Mouse (Mus musculus): ENCODE data around the gene D630045J12Rik.

D630045J12Rik gene

DNA sequence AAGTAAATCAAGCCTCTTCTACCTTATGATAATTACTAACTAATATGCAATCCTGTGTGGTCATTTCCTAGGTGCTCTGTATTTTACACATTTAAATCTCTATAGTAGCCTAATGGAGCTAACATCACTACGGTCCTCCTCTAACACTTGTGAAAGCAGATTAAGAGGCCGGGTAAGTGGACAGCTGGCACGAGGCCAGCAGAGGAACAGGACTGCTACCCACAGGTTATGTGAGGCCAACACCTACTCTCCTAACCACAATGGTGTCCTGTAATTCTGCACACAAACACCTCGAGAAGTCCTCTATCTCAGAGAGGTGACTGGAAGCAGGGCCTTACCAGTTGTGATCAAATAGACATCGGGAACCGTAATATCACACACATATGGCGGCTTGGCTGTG, 59.8 kb downstream of the D630045J12Rik start:
- no peak for DNase-seq (ENCODE audit: low spot score in 2 of 2)

DNA sequence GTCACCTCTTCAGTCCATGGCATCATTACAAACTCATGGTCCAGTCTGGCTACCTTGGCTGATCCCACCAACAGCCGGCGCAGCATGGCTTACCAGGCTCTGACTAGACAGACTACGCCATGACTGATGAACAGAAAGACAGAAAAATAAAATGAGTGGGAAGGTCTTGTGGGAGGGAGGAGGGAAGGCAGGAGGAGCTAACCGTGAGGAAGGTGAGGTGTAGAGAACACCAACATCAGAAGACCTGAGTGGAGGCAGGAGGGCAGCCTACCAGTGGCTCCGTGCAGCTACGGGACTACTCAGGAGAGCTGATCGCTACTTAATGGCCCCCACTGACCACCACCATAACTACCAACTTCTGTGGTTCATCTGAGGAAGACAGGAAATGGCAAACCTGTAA, 60.9 kb downstream of the D630045J12Rik start:
- no peak for DNase-seq (ENCODE audit: low spot score in 2 of 2)

GRCm38 (mm10) chr6:38186312-38186950, 67.4 kb downstream of the D630045J12Rik start:
- DNase-seq (ENCODE audit: low spot score in 2 of 2): no peak

GRCm38 (mm10) chr6:38184791-38185190, 69.0 kb downstream of the D630045J12Rik start:
- DNase-seq (ENCODE audit: low spot score in 2 of 2): no peak

DNA sequence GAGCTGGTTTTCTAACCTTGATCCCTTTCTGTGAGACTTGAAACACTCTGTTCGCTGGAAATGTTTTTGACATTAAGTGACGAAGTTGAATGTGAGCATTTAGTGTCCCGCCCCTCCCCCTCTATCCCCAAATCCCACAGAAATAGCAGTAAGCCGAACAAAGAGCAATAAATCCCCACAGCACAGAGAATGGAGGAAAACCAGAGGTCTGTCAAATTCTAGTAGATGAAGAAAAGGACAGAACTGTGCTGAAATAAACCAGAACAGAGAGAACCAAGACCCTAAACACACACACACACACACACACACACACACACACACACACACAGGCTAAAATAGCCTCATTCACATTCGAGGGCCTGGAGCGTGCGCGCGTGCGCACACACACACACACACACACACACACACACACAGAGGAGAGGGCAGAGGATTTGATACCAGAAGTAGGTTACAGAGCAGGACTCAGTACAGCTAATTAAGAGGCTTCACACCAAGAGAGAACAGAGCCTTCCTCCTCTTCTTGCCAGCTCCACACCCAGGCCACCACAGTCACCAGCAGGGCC, 72.0 kb downstream of the D630045J12Rik start:
- no peak for DNase-seq (ENCODE audit: low spot score in 2 of 2)

GRCm38 (mm10) chr6:38180669-38181068, 73.1 kb downstream of the D630045J12Rik start:
- DNase-seq (ENCODE audit: low spot score in 2 of 2): no peak

- DNase-seq (ENCODE audit: low spot score in 2 of 2): no peak
Observed at GRCm38 (mm10) chr6:38165385-38165784, 88.4 kb downstream of the D630045J12Rik start.

GRCm38 (mm10) chr6:38164705-38165104, 89.1 kb downstream of the D630045J12Rik start:
- DNase-seq (ENCODE audit: low spot score in 2 of 2): no peak

GRCm38 (mm10) chr6:38162825-38163504, 90.8 kb downstream of the D630045J12Rik start:
- DNase-seq (ENCODE audit: low spot score in 2 of 2): no peak

DNA sequence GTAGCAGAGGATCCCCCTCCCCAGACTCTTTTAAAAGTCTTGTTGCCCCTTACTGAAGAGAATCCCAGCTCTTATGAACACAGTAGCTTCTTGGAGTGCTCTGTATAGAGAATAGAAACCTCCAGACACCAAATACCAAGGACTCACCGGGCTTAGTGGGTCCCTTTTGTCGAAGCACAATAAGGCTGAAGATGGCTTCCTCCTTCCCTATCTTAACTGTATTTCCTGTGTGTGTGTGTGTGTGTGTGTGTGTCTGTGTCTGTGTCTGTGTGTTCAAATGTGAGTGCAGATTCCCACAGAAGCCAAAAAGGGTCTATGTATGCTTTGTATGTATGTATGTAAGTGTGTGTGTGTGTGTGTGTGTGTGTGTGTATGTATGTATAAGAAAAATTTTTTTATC, 93.3 kb downstream of the D630045J12Rik start:
- DNase-seq (ENCODE audit: low spot score in 2 of 2): no peak

DNA sequence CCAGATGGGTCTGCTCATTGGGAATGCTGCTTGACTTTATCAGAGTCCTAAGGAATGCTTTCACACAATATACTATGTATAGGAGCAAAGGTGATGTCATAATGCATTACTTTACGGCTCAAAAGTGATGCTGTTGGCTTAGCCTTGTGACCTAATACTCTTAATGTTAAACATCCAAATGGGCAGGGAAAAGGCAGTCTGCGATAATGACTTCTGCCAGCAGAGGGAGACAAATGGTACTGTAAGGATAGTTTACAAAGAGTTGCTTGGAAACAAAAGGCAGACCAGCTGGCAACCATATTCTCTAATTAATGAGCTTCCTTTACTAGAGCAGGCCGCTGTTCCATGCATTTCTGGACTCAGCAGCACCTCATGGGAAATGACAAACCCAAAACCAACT, 93.7 kb downstream of the D630045J12Rik start:
- peak; percentile 66 to 84 for DNase-seq (ENCODE audit: low spot score in 2 of 2)

GRCm38 (mm10) chr6:38159576-38159975, 94.2 kb downstream of the D630045J12Rik start:
- DNase-seq (ENCODE audit: low spot score in 2 of 2): no peak

- no peak for DNase-seq (ENCODE audit: low spot score in 2 of 2)
Observed at GRCm38 (mm10) chr6:38157925-38158324, 95.9 kb downstream of the D630045J12Rik start.

- DNase-seq (ENCODE audit: low spot score in 2 of 2): no peak
Observed at GRCm38 (mm10) chr6:38156204-38156603, 97.6 kb downstream of the D630045J12Rik start.

DNA sequence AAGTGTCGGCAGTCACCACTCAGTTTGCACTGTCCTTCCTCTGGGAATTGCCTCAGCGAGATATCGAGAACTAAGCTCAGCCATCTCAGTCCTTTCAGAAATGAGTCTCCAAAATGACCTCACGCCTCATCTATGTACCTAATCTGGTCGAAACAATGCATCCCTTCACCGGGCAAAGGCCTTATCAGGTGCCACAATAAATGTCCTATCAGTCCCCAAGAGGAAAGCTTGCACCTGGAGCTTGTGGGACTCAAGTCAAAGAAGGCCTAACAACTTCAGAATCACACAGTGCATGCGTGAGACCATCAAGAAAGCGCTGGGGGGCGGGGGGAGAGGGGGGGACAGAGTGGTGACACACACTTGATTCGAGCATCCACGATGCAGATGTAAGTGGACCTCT, 101.5 kb downstream of the D630045J12Rik start:
- no peak for DNase-seq (ENCODE audit: low spot score in 2 of 2)

- no peak for DNase-seq (ENCODE audit: low spot score in 2 of 2)
Observed at GRCm38 (mm10) chr6:38149483-38149882, 104.3 kb downstream of the D630045J12Rik start.

DNA sequence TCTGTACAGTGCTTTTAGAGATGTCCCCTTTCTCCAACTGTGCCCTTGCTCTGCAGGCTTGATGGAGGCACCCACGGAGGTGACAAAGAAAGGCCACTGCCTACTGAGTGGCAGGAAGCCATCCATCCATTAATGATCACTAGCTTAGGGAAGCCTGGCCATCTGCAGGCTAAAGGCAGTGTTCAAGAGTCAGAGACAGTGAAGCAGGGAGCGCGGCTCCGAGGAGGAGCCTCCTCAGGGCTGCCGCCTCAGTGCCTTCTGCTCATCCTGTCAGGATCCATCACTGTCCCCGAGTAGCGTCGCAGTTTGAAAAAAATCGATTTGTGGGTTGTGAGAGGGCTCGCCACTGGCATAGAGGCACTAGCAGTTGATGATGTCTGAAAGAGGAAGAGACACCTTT, 105.2 kb downstream of the D630045J12Rik start:
- no peak for DNase-seq (ENCODE audit: low spot score in 2 of 2)

GRCm38 (mm10) chr6:38147301-38147700, 106.5 kb downstream of the D630045J12Rik start:
- no peak for DNase-seq (ENCODE audit: low spot score in 2 of 2)

GRCm38 (mm10) chr6:38145463-38146065, 108.2 kb downstream of the D630045J12Rik start:
- DNase-seq (ENCODE audit: low spot score in 2 of 2): peak; percentile 37 to 61

DNA sequence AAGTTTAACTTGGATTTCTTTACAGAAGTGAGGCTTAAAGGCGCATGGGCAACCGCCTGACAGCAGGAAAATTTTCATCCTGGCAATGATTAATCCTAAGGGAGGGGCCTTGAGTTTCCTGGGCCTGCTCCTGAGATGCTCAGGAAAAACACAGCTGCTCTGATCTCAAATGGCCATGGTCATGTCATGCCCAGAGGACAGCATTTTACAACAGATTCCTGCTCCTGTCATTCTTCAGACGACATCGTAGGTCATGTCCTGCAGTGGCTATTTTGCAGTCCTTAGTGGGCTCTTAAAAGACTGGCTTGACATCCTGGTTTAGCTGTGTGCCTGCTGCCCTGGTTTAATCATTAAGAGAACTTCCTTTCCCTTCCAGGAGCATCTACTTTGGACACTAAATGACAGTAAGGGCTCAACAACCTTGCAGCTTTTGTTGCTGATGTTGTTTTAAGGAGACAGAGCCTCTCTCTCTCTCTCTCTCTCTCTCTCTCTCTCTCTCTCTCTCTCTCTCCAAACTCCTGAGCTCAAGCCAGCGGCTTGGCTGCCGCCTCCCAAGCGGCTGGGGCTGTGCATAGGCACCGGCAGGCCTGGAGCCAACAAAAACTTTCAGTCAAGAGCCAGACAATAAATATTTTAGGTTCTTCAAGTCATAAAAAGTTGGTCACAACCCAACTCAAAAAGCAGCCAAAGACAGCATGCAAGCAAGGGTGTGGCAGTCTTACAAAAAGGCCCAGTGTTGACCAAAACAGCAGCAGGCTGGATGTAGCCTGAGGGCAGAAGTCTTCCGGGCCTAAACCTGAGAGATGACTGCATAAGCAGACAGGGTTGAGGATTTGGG, 109.4 kb downstream of the D630045J12Rik start:
- peak; percentile 78 to 84 for DNase-seq (ENCODE audit: low spot score in 2 of 2)

DNA sequence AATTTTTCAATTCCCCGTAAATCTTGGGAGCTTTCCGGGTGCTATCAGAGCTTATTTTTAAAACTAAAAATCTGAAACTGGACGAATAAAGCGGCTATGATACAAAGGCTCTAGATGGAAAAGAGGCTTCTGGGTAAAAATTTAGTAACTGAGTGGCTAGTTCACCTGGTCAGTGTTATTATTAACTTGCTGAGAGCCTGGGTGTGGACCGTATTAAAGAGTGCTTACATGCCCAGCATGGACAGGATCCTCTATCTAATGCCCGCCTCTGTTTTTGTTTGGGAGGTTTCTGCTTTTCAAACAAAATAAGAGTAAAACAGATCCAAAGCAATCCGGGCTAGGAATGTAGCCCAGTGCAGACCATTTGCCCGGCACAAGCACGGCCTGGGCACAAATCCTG, 113.4 kb downstream of the D630045J12Rik start:
- DNase-seq (ENCODE audit: low spot score in 2 of 2): no peak

DNA sequence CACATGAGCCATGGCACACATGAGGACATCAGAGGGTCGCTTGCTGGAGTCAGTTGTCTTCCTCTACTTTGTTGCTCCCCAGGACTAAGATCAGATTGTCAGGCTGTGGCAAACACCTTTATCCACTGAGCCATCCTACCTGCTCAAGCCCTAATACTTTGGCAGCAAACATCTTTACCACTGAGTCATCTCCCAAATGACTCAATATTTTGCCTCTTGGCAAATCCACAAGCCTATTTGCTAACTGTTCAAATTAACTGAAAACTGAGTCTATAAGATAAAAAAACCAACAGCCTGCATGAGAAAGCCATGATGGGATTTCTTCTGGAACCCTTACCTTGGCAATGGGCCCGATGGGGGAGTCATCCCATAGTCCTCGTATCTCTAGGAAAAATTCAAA, 114.7 kb downstream of the D630045J12Rik start:
- no peak for DNase-seq (ENCODE audit: low spot score in 2 of 2)
